Mouse (Mus musculus): ENCODE results near the gene Ubr1.
"Not testable (repeated sequence)": the region's sequence is repeated elsewhere in the genome, so short reads cannot be mapped to it uniquely, and the experiment has no call there.

DNA sequence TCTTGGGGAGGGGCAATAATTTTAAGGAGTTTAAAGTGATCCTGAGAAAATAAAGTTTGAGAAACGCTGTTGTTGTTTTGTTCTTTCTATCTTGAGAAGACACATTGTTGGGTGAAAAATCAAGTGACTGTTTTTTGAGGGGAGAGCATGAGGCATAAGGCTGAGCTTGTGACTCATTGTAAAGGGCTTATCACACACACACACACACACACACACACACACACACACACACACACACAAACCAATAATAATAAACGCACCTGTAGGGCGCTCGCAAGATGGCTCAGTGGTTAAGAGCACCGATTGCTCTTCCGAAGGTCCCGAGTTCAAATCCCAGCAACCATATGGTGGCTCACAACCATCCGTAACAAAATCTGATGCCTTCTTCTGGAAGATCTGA, 1.7 kb upstream of the Ubr1 start:
- TF ChIP-seq CTCF (IDR thresholded peaks at IDR 0.05; ENCODE audit: insufficient read depth, low read length); POLR2A (IDR thresholded peaks at IDR 0.05; ENCODE audit: borderline replicate concordance, extremely low read depth, low read depth, low read length): not testable (repeated sequence)
